Mouse (Mus musculus): ENCODE data around the gene Sipa1. TPM values are rescaled to one million over a fixed set of nuclear protein-coding genes. Genes with fewer than 3 reads are reported as not detected.

Gene Sipa1
- polyA plus RNA-seq, 1 experiment = 63.2 TPM

GRCm38 (mm10) chr19:5695849-5696462 is 32.4 kb upstream of the Sipa1 start:
- Histone ChIP-seq H3K4me3 (replicated peaks) (no peak overlapping the region), H3K4me1 (ENCODE audit: control insufficient read depth) (peaks cover 40% of the 10 kb centered on the region), H3K36me3 (ENCODE audit: control insufficient read depth) (peaks cover 100% of the 10 kb centered on the region), H3K9me3 (ENCODE audit: control insufficient read depth, low read length) (no peaks in the 10 kb centered on the region), H3K27me3 (ENCODE audit: control insufficient read depth) (no peaks in the 10 kb centered on the region)
- no peak for TF ChIP-seq GATA1 (IDR thresholded peaks at IDR 0.05; ENCODE audit: low read length)
- TF ChIP-seq TAL1 (IDR thresholded peaks at IDR 0.05; ENCODE audit: low read length) = no peak

DNA sequence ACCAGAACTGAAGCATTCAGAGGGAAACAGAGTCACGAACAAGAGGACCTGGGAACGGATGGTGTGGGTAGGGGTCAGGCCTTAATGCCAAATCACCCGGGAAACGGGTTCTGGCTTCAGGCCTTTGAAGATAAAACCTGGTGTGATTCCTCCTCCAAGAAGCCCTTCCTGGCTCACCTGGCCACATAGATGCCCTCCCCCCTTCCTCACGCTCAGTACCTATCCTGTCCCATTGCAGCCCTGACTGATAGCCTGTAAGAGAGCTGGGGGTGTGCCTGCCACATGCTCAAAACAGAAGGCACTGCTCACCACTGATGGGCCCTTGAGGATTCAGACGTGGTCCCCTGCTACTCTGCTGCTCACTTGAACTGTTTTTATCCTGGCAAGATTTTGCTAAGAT is 30.3 kb upstream of the Sipa1 start:
- Histone ChIP-seq H3K4me3 (replicated peaks) (no peak overlapping the region), H3K36me3 (ENCODE audit: control insufficient read depth) (peaks cover 90% of the 10 kb centered on the region), H3K9me3 (ENCODE audit: control insufficient read depth, low read length) (no peaks in the 10 kb centered on the region), H3K4me1 (ENCODE audit: control insufficient read depth) (peaks cover 60% of the 10 kb centered on the region), H3K27me3 (ENCODE audit: control insufficient read depth) (no peaks in the 10 kb centered on the region)
- no peak for TF ChIP-seq GATA1 (IDR thresholded peaks at IDR 0.05; ENCODE audit: low read length)
- TF ChIP-seq TAL1 (IDR thresholded peaks at IDR 0.05; ENCODE audit: low read length) = no peak

- no peaks in the 10 kb centered on the region for H3K9me3 ChIP-seq (ENCODE audit: control insufficient read depth, low read length)
- no peaks in the 10 kb centered on the region for H3K27me3 ChIP-seq (ENCODE audit: control insufficient read depth)
- no peak for TF ChIP-seq GATA1 (IDR thresholded peaks at IDR 0.05; ENCODE audit: low read length)
- TF ChIP-seq TAL1 (IDR thresholded peaks at IDR 0.05; ENCODE audit: low read length) = no peak
- peak overlapping the region; percentile 1 for H3K4me3 ChIP-seq (replicated peaks)
- peaks cover 64% of the 10 kb centered on the region for H3K4me1 ChIP-seq (ENCODE audit: control insufficient read depth)
- H3K36me3 ChIP-seq (ENCODE audit: control insufficient read depth) = peaks cover 82% of the 10 kb centered on the region
These were observed 29.4 kb upstream of the Sipa1 start for GRCm38 (mm10) chr19:5692913-5693396.

- Histone ChIP-seq H3K4me1 (ENCODE audit: control insufficient read depth) (peaks cover 71% of the 10 kb centered on the region), H3K27me3 (ENCODE audit: control insufficient read depth) (no peaks in the 10 kb centered on the region), H3K36me3 (ENCODE audit: control insufficient read depth) (peaks cover 77% of the 10 kb centered on the region), H3K9me3 (ENCODE audit: control insufficient read depth, low read length) (no peaks in the 10 kb centered on the region), H3K4me3 (replicated peaks) (peak overlapping the region; percentile 82)
- no peak for TF ChIP-seq GATA1 (IDR thresholded peaks at IDR 0.05; ENCODE audit: low read length)
- no peak for TF ChIP-seq TAL1 (IDR thresholded peaks at IDR 0.05; ENCODE audit: low read length)
These were observed 28.8 kb upstream of the Sipa1 start for GRCm38 (mm10) chr19:5692086-5692912.

DNA sequence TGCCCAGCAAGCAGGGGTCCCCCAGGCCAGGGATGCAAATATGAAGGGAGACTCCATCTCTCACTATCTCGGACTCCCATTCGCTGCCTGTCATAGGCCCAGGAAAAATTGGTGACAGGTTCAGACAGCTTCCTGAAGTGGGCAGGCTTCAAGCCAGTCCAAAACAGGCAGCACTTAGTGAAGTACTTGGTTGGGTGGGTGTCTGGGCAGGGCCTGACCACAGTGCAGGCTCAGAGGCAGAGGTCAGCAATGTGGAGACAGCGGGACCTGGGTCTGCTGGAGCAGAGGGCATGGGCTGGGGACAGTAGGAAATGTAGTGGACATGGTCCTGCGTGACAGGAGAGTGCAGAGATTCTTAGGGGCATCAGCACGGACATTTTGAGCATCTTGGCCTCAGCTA is 28.1 kb upstream of the Sipa1 start:
- TF ChIP-seq GATA1 (IDR thresholded peaks at IDR 0.05; ENCODE audit: low read length) (no peak), TAL1 (IDR thresholded peaks at IDR 0.05; ENCODE audit: low read length) (no peak)
- no peaks in the 10 kb centered on the region for H3K9me3 ChIP-seq (ENCODE audit: control insufficient read depth, low read length)
- peaks cover 77% of the 10 kb centered on the region for H3K4me1 ChIP-seq (ENCODE audit: control insufficient read depth)
- no peaks in the 10 kb centered on the region for H3K27me3 ChIP-seq (ENCODE audit: control insufficient read depth)
- peaks cover 76% of the 10 kb centered on the region for H3K36me3 ChIP-seq (ENCODE audit: control insufficient read depth)
- peak overlapping the region; percentile 82 for H3K4me3 ChIP-seq (replicated peaks)

DNA sequence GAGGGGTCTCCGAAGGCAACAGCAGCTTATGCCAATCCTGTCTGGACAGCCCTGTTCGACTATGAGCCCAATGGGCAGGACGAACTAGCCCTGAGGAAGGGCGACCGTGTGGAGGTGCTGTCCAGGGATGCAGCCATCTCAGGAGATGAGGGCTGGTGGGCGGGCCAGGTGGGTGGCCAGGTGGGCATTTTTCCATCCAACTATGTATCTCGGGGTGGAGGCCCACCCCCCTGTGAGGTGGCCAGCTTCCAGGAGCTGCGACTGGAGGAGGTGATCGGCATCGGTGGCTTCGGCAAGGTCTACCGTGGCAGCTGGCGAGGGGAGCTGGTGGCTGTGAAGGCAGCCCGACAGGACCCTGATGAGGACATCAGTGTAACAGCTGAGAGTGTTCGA is 26.8 kb upstream of the Sipa1 start:
- peaks cover 86% of the 10 kb centered on the region for H3K4me1 ChIP-seq (ENCODE audit: control insufficient read depth)
- peaks cover 76% of the 10 kb centered on the region for H3K36me3 ChIP-seq (ENCODE audit: control insufficient read depth)
- H3K9me3 ChIP-seq (ENCODE audit: control insufficient read depth, low read length) = no peaks in the 10 kb centered on the region
- TF ChIP-seq GATA1 (IDR thresholded peaks at IDR 0.05; ENCODE audit: low read length) = no peak
- TF ChIP-seq TAL1 (IDR thresholded peaks at IDR 0.05; ENCODE audit: low read length) = no peak
- peak overlapping the region; percentile 82 for H3K4me3 ChIP-seq (replicated peaks)
- no peaks in the 10 kb centered on the region for H3K27me3 ChIP-seq (ENCODE audit: control insufficient read depth)

- Histone ChIP-seq H3K9me3 (ENCODE audit: control insufficient read depth, low read length) (no peaks in the 10 kb centered on the region), H3K4me3 (replicated peaks) (peak overlapping the region; percentile 82), H3K4me1 (ENCODE audit: control insufficient read depth) (peaks cover 89% of the 10 kb centered on the region), H3K27me3 (ENCODE audit: control insufficient read depth) (no peaks in the 10 kb centered on the region), H3K36me3 (ENCODE audit: control insufficient read depth) (peaks cover 76% of the 10 kb centered on the region)
- no peak for TF ChIP-seq GATA1 (IDR thresholded peaks at IDR 0.05; ENCODE audit: low read length)
- TF ChIP-seq TAL1 (IDR thresholded peaks at IDR 0.05; ENCODE audit: low read length) = no peak
These were observed 26.2 kb upstream of the Sipa1 start for GRCm38 (mm10) chr19:5689565-5690342.

DNA sequence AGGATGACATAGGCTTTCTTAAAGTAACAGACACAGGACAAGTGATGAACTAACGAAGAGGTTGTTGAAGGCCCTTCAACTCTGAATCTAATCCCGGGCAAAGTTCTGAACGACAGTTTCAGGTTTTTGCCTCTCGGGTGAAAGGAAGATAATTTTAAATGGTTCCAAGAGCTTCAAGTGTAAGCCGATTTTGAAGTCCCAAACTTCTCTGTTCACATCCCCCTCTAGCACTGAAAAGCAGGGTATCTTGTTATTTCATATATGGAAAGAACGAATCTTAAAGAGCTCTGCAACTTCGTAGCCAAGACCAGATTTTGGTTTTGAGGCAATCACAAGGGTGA is 25.6 kb upstream of the Sipa1 start:
- Histone ChIP-seq H3K9me3 (ENCODE audit: control insufficient read depth, low read length) (no peaks in the 10 kb centered on the region), H3K27me3 (ENCODE audit: control insufficient read depth) (no peaks in the 10 kb centered on the region), H3K4me1 (ENCODE audit: control insufficient read depth) (peaks cover 93% of the 10 kb centered on the region), H3K36me3 (ENCODE audit: control insufficient read depth) (peaks cover 76% of the 10 kb centered on the region), H3K4me3 (replicated peaks) (peak overlapping the region; percentile 82)
- TF ChIP-seq TAL1 (IDR thresholded peaks at IDR 0.05; ENCODE audit: low read length) = no peak
- TF ChIP-seq GATA1 (IDR thresholded peaks at IDR 0.05; ENCODE audit: low read length) = no peak

Data from erythroblast, embryonic 14.5 days (primary cell).